Mouse (Mus musculus): Measurements from ENCODE around the gene Arfgef3. TPM values are rescaled to one million over a fixed set of nuclear protein-coding genes. Genes with fewer than 3 reads are reported as not detected.

Gene Arfgef3
- total RNA-seq, 1 experiment from 2014 or later = not detected

- no peak for ATAC-seq (ENCODE audit: extremely low read depth, insufficient number of reproducible peaks, low FRiP score, poor library complexity, severe bottlenecking)
Observed at GRCm38 (mm10) chr10:18696461-18696860, 47.3 kb downstream of the Arfgef3 start.

GRCm38 (mm10) chr10:18688234-18688633, 55.5 kb downstream of the Arfgef3 start:
- no peak for ATAC-seq (ENCODE audit: extremely low read depth, insufficient number of reproducible peaks, low FRiP score, poor library complexity, severe bottlenecking)

- ATAC-seq (ENCODE audit: extremely low read depth, insufficient number of reproducible peaks, low FRiP score, poor library complexity, severe bottlenecking) = no peak
Observed at GRCm38 (mm10) chr10:18681385-18681954, 62.3 kb downstream of the Arfgef3 start.

- ATAC-seq (ENCODE audit: extremely low read depth, insufficient number of reproducible peaks, low FRiP score, poor library complexity, severe bottlenecking) = no peak
Observed at GRCm38 (mm10) chr10:18680661-18681384, 62.9 kb downstream of the Arfgef3 start.

- ATAC-seq (ENCODE audit: extremely low read depth, insufficient number of reproducible peaks, low FRiP score, poor library complexity, severe bottlenecking) = no peak
Observed at GRCm38 (mm10) chr10:18678836-18679235, 64.9 kb downstream of the Arfgef3 start.

- no peak for ATAC-seq (ENCODE audit: extremely low read depth, insufficient number of reproducible peaks, low FRiP score, poor library complexity, severe bottlenecking)
Observed at GRCm38 (mm10) chr10:18664794-18665193, 79.0 kb downstream of the Arfgef3 start.

- no peak for ATAC-seq (ENCODE audit: extremely low read depth, insufficient number of reproducible peaks, low FRiP score, poor library complexity, severe bottlenecking)
Observed at GRCm38 (mm10) chr10:18664016-18664415, 79.7 kb downstream of the Arfgef3 start.

- ATAC-seq (ENCODE audit: extremely low read depth, insufficient number of reproducible peaks, low FRiP score, poor library complexity, severe bottlenecking) = no peak
Observed at GRCm38 (mm10) chr10:18661606-18662220, 82.0 kb downstream of the Arfgef3 start.

GRCm38 (mm10) chr10:18660998-18661397, 82.8 kb downstream of the Arfgef3 start:
- no peak for ATAC-seq (ENCODE audit: extremely low read depth, insufficient number of reproducible peaks, low FRiP score, poor library complexity, severe bottlenecking)

- ATAC-seq (ENCODE audit: extremely low read depth, insufficient number of reproducible peaks, low FRiP score, poor library complexity, severe bottlenecking) = no peak
Observed at GRCm38 (mm10) chr10:18657588-18657987, 86.2 kb downstream of the Arfgef3 start.

GRCm38 (mm10) chr10:18647069-18647468, 96.7 kb downstream of the Arfgef3 start:
- ATAC-seq (ENCODE audit: extremely low read depth, insufficient number of reproducible peaks, low FRiP score, poor library complexity, severe bottlenecking) = no peak

GRCm38 (mm10) chr10:18646035-18646434, 97.7 kb downstream of the Arfgef3 start:
- no peak for ATAC-seq (ENCODE audit: extremely low read depth, insufficient number of reproducible peaks, low FRiP score, poor library complexity, severe bottlenecking)

- no peak for ATAC-seq (ENCODE audit: extremely low read depth, insufficient number of reproducible peaks, low FRiP score, poor library complexity, severe bottlenecking)
Observed at GRCm38 (mm10) chr10:18644346-18644745, 99.4 kb downstream of the Arfgef3 start.

- ATAC-seq (ENCODE audit: extremely low read depth, insufficient number of reproducible peaks, low FRiP score, poor library complexity, severe bottlenecking) = no peak
Observed at GRCm38 (mm10) chr10:18643506-18643905, 100.2 kb downstream of the Arfgef3 start.

GRCm38 (mm10) chr10:18642854-18643253, 100.9 kb downstream of the Arfgef3 start:
- ATAC-seq (ENCODE audit: extremely low read depth, insufficient number of reproducible peaks, low FRiP score, poor library complexity, severe bottlenecking) = no peak

- no peak for ATAC-seq (ENCODE audit: extremely low read depth, insufficient number of reproducible peaks, low FRiP score, poor library complexity, severe bottlenecking)
Observed at GRCm38 (mm10) chr10:18640596-18640995, 103.2 kb downstream of the Arfgef3 start.

- ATAC-seq (ENCODE audit: extremely low read depth, insufficient number of reproducible peaks, low FRiP score, poor library complexity, severe bottlenecking) = no peak
Observed at GRCm38 (mm10) chr10:18635450-18635849, 108.3 kb downstream of the Arfgef3 start.

- ATAC-seq (ENCODE audit: extremely low read depth, insufficient number of reproducible peaks, low FRiP score, poor library complexity, severe bottlenecking) = no peak
Observed at GRCm38 (mm10) chr10:18634405-18634985, 109.3 kb downstream of the Arfgef3 start.

- no peak for ATAC-seq (ENCODE audit: extremely low read depth, insufficient number of reproducible peaks, low FRiP score, poor library complexity, severe bottlenecking)
Observed at GRCm38 (mm10) chr10:18630498-18630897, 113.3 kb downstream of the Arfgef3 start.

- no peak for ATAC-seq (ENCODE audit: extremely low read depth, insufficient number of reproducible peaks, low FRiP score, poor library complexity, severe bottlenecking)
Observed at GRCm38 (mm10) chr10:18627530-18627929, 116.2 kb downstream of the Arfgef3 start.
